Mouse (Mus musculus) small intestine, adult 2 months (tissue): ENCODE results near the gene 5430419D17Rik.

Experiments used
- CTCF ChIP-seq: fragments of 200-500 bp; IDR thresholded peaks from 2 replicates; pipeline ENCODE4 v1.5.1; 2012; ENCODE audit warnings: low read depth, mild to moderate bottlenecking, control low read depth, inconsistent platforms, low read length, moderate library complexity, mixed read lengths; ENCODE audit not compliant: insufficient replicate concordance, insufficient read length; ENCODE audit errors: extremely low read depth
- POLR2A ChIP-seq: fragments of 200-500 bp; IDR thresholded peaks from 2 replicates; pipeline ENCODE4 v1.6.1; 2012; ENCODE audit warnings: low read depth, mild to moderate bottlenecking, control low read depth, inconsistent platforms, low read length, moderate library complexity

DNA sequence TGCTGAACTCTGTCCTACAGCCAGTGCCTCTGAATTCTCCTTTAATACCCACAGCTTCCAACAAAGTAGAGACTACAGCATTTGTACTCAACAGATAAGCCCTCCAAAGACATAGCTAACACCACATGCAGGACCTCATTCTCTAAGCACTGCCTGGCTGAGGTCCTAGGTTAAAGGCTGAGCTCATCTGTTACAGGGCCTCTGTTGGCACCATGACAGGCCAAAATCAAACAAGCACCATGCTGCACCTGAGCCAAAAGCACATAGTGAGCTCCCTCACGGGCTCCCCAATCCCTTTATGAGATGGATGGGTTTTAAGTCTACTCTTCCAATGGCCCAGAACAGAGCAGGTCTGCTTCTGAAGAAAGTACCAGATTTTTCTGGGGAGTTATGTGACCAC, 83.1 kb downstream of the 5430419D17Rik start:
- TF ChIP-seq CTCF (no peak), POLR2A (no peak)
